16 mouse cellular contexts compared by ENCODE assay signal in the genomic region with DNA sequence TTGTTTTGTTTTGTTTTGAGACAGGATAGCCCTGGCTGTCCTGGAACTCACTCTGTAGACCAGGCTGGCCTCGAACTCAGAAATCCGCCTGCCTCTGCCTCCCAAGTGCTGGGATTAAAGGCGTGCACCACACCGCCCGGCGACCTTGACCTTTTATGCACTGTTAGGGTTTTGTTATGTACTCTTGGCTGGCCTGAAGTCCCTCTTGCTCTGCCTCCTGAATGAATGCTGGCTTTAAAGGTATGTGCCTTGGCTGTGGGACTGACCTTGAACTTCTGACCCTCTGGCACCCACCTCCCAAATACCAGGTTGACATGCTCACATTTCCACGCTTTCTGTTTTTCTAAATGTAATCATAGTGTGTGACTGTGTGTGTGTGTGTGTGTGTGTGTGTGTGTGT. TPM values are rescaled to one million over a fixed set of nuclear protein-coding genes. Genes with fewer than 3 reads are reported as not detected.
DNase-seq lines count a peak whose midpoint lies in the region; ATAC-seq and TF ChIP-seq lines count a peak whose summit lies in the region.
"Not testable (repeated sequence)": the region's sequence is repeated elsewhere in the genome, so short reads cannot be mapped to it uniquely, and the experiment has no call there.
"Had no signal": no experiment of that assay in that cellular context is flagged by ENCODE, and none has a peak within 500 bp of the region (broad histone marks: within the 10 kb centered on the region; RNA-seq: fewer than 3 reads in every experiment).

No protein-coding gene starts in this region.

- ATAC-seq in lung, embryonic 15.5 days (ENCODE audit: borderline replicate concordance, extremely low read depth, low FRiP score, low TSS enrichment), result not testable (repeated sequence)

- H3K4me2 ChIP-seq in lung, embryonic 15.5 days, result not testable (repeated sequence)

- H3K9ac ChIP-seq in lung, embryonic 15.5 days, result not testable (repeated sequence)

- 80% methylated on average over 7 of the region's 7 CpGs for WGBS in lung, embryonic 15.5 days

- H3K27me3 ChIP-seq in E14TG2a.4 (ENCODE audit: insufficient read depth, low read length); lung, embryonic 15.5 days: not testable (repeated sequence)

- peak overlapping the region; percentile 2; the same call in 1 of the 2 replicates for H3K4me3 ChIP-seq in E14TG2a.4 (replicated peaks; ENCODE audit: low read length)
- not testable (repeated sequence) for H3K4me3 ChIP-seq in lung, embryonic 15.5 days

- 0 out of 2 replicates have a peak overlapping the region, but pooled peaks have one; percentile 83 for H3K27ac ChIP-seq in lung, embryonic 15.5 days

- peaks cover 87% of the 10 kb centered on the region for H3K4me1 ChIP-seq in E14TG2a.4 (replicated peaks; ENCODE audit: low read depth, low read length)
- H3K4me1 ChIP-seq in lung, embryonic 15.5 days, result peaks cover 12% of the 10 kb centered on the region; the same call in 1 of the 2 replicates

- DNase-seq in ES-CJ7 (ENCODE audit: low read depth, low spot score) (peak; percentile 99), R1 (ENCODE audit: low read depth, low spot score) (peak; percentile 100), ZHBTc4 (ENCODE audit: low read depth, low spot score) (peak; percentile 98)

- not testable (repeated sequence) for H3K9me3 ChIP-seq in E14TG2a.4 (ENCODE audit: low read length); lung, embryonic 15.5 days

- TF ChIP-seq CTCF in E14TG2a.4 (conservative IDR thresholded peaks at IDR 0.05; ENCODE audit: low read length), result not testable (repeated sequence)

- not testable (repeated sequence) for H3K36me3 ChIP-seq in E14TG2a.4 (ENCODE audit: insufficient read depth, low read length); lung, embryonic 15.5 days

RNA-seq across cellular contexts. Expression of a gene that starts 8.5 kb away (rescaled TPM):
- polyA plus RNA-seq in lung, embryonic 15.5 days (2015; fragmentation: Nextera tagmentation; extraction: Ambion mirVana), result 409 and 411 TPM in 2 replicates

RNA-seq across cellular contexts. Expression of a gene that starts 23.6 kb away (rescaled TPM):
- 0.94 and 1.3 TPM in 2 replicates for polyA plus RNA-seq in lung, embryonic 15.5 days (2015; fragmentation: Nextera tagmentation; extraction: Ambion mirVana)
- polyA plus RNA-seq: G1E had no signal

RNA-seq across cellular contexts. Expression of a gene that starts 28.3 kb away (rescaled TPM):
- polyA plus RNA-seq in lung, embryonic 15.5 days (2015; fragmentation: Nextera tagmentation; extraction: Ambion mirVana), result 314 and 334 TPM in 2 replicates

RNA-seq across cellular contexts. Expression of a gene that starts 31.5 kb away (rescaled TPM):
- 20.8 and 21.4 TPM in 2 replicates for polyA plus RNA-seq in lung, embryonic 15.5 days (2015; fragmentation: Nextera tagmentation; extraction: Ambion mirVana)

RNA-seq across cellular contexts. Expression of a gene that starts 38.2 kb away (rescaled TPM):
- 0.57 and 0.76 TPM in 2 replicates for polyA plus RNA-seq in lung, embryonic 15.5 days (2015; fragmentation: Nextera tagmentation; extraction: Ambion mirVana)
- polyA plus RNA-seq: adrenal gland, adult 2 months; brain, embryonic 14.5 days; CD4-positive, CD25-positive, alpha-beta regulatory T cell, adult 4 months; embryonic facial prominence, embryonic 10.5 days; embryonic facial prominence, embryonic 12.5 days; embryonic facial prominence, embryonic 14.5 days; forebrain, embryonic 11.5 days; forebrain, embryonic 13.5 days; forebrain, embryonic 15.5 days; forebrain, postnatal 0 days; G1E had no signal
